Mouse (Mus musculus) limb, embryonic 10.5 days (tissue): ENCODE measurements at regions not wholly inside any gene's neighbourhood (a gene's known extent, or its start where the extent isn't known, plus 50 kb on each side); places are given as distances from the start of the nearest gene placed in this dataset.
"Not testable (repeated sequence)": the region's sequence is repeated elsewhere in the genome, so short reads cannot be mapped to it uniquely, and the experiment has no call there.

Source experiments
- DNase-seq: peaks from one replicate; pipeline ENCODE4 v3.0.0-alpha.2; 2017; ENCODE audit warnings: low spot score
- H3K27ac ChIP-seq: fragments of 300-500 bp; sonication (generic); 2 replicates; pipeline ENCODE4 v1.5.1; 2016; ENCODE audit warnings: mild to moderate bottlenecking
- H3K27me3 ChIP-seq: fragments of 300-500 bp; sonication (generic); 2 replicates; pipeline ENCODE4 v1.6.1; 2016; ENCODE audit warnings: low read depth, mild to moderate bottlenecking; ENCODE audit not compliant: poor library complexity, severe bottlenecking
- H3K36me3 ChIP-seq: fragments of 300-500 bp; sonication (generic); 2 replicates; pipeline ENCODE4 v1.6.1; 2016; ENCODE audit warnings: mild to moderate bottlenecking, moderate library complexity
- H3K4me1 ChIP-seq: fragments of 300-500 bp; sonication (generic); 2 replicates; pipeline ENCODE4 v1.6.1; 2016
- H3K4me3 ChIP-seq: fragments of 300-500 bp; sonication (generic); 2 replicates; pipeline ENCODE4 v1.5.1; 2016; ENCODE audit warnings: mild to moderate bottlenecking, moderate library complexity
- H3K9me3 ChIP-seq: fragments of 300-500 bp; sonication (generic); replicated peaks from 2 replicates; pipeline ENCODE4 v1.6.1; 2016; ENCODE audit warnings: mild to moderate bottlenecking
- WGBS: fragments of 180-500 bp; shearing (Covaris S2); methylation state at CpG from one replicate; pipeline ENCODE4 v1.1.7; 2016; 5-methylcytosine and 5-hydroxymethylcytosine counted together

DNA sequence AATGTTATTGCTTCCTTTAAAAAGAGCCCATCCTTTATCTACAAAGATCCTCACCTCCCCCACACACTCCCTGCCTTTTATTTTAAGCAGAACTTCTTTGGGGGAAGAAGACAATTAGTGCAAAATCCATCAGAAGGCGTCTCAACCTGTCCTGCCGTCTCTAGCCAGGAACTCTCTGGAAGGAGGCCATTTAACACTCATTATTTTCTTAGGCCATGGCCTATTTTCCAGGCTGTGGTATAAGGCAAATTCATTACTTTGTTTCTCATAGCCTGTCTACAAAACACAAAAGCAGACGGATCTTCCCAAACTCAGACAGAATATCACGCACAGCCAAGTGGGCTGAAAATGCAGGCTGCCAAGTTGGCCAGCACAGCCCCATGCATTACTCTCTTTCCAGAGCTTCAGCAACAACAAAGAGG lies 159.0 kb upstream of the Gm11146 start:
- no peak for DNase-seq
- H3K27ac ChIP-seq: no peak overlapping the region
- WGBS: 78% methylated on average over 4 of the region's 4 CpGs
- H3K4me3 ChIP-seq: no peak overlapping the region
- H3K27me3 ChIP-seq: no peaks in the 10 kb centered on the region
- H3K36me3 ChIP-seq: no peaks in the 10 kb centered on the region
- no peaks in the 10 kb centered on the region for H3K9me3 ChIP-seq
- no peaks in the 10 kb centered on the region for H3K4me1 ChIP-seq

DNA sequence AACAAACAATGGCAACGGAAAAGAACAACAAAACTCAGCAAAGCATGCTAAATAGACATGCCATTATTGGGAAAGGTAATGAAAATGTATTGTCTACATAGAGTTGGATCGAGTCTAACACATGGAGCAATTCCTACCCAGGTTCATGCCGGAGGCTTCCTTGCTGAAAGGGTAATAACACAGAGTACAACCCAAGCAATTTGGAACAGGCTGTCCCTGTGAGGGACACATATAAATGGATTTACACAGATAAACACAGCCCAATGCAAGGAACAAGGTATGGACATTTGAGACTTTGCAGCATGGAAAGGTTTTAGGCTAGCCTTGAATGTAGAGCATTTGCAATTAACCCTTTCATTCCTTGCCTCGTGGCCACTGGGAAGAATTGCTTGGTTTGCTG lies 158.6 kb upstream of the Gm11146 start:
- H3K27me3 ChIP-seq: no peaks in the 10 kb centered on the region
- WGBS: 94% methylated on average over 4 of the region's 4 CpGs
- no peak overlapping the region for H3K27ac ChIP-seq
- no peak overlapping the region for H3K4me3 ChIP-seq
- no peaks in the 10 kb centered on the region for H3K4me1 ChIP-seq
- DNase-seq: no peak
- H3K9me3 ChIP-seq: no peaks in the 10 kb centered on the region
- H3K36me3 ChIP-seq: no peaks in the 10 kb centered on the region

DNA sequence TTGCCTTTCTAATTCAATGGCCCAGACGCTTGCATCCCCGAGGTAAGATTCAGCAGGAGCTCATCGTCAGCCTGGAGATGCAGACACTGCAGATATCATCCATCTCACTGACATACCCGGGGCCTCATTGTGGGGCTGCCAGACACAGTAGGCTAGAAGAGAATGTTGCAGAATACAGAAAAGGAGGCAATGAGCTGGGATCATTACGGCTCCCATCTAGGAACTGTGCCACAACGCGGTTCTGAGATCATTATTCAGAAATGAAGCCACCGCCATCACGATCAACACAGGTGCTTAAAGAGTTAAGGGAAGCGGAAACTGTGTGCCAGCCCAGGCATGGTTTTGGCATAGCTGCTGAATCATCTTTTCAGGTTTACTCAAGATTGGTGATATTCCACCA lies 158.1 kb upstream of the Gm11146 start:
- WGBS: 80% methylated on average over 10 of the region's 10 CpGs
- H3K4me1 ChIP-seq: no peaks in the 10 kb centered on the region

GRCm38 (mm10) chr16:77754882-77755281 lies 153.0 kb upstream of the Gm11146 start:
- WGBS: 87% methylated on average over 6 of the region's 6 CpGs
- no peak overlapping the region for H3K27ac ChIP-seq
- no peaks in the 10 kb centered on the region for H3K9me3 ChIP-seq
- DNase-seq: no peak
- no peak overlapping the region for H3K4me3 ChIP-seq
- H3K27me3 ChIP-seq: no peaks in the 10 kb centered on the region
- H3K4me1 ChIP-seq: no peaks in the 10 kb centered on the region
- H3K36me3 ChIP-seq: no peaks in the 10 kb centered on the region

More for the DNA sequence above, 158.1 kb upstream of the Gm11146 start:
- Histone ChIP-seq H3K27ac (no peak overlapping the region), H3K27me3 (no peaks in the 10 kb centered on the region), H3K4me3 (no peak overlapping the region), H3K9me3 (no peaks in the 10 kb centered on the region), H3K36me3 (no peaks in the 10 kb centered on the region)
- DNase-seq: no peak

- no peak overlapping the region for H3K27ac ChIP-seq
- no peaks in the 10 kb centered on the region for H3K4me1 ChIP-seq
- DNase-seq: no peak
- H3K36me3 ChIP-seq: no peaks in the 10 kb centered on the region
- 96% methylated on average over 2 of the region's 2 CpGs for WGBS
- no peaks in the 10 kb centered on the region for H3K27me3 ChIP-seq
- no peak overlapping the region for H3K4me3 ChIP-seq
- H3K9me3 ChIP-seq: no peaks in the 10 kb centered on the region
These were observed 147.6 kb upstream of the Gm11146 start for GRCm38 (mm10) chr16:77749474-77749873.

DNA sequence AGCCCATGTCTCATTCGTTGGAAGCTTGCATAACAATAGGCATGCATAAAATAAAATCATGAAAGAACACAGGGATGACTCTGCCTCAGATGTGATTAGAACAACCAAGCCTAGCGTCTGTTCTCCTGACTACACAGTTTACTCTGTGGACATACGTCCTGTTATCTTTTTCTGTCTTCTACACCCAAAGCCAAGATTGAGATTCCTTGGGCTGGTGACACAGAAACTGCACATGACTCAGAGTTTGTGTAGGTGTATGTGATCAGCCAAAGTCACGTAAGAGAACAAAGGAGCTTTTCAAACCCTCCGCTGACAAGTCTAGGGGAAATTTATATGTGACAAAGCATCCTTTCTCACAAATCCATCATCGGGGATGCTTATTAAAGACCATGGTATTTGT lies 141.9 kb upstream of the Gm11146 start:
- no peaks in the 10 kb centered on the region for H3K4me1 ChIP-seq
- H3K27me3 ChIP-seq: no peaks in the 10 kb centered on the region
- no peak overlapping the region for H3K27ac ChIP-seq
- no peaks in the 10 kb centered on the region for H3K9me3 ChIP-seq
- no peak overlapping the region for H3K4me3 ChIP-seq
- WGBS: 91% methylated on average over 6 of the region's 6 CpGs
- no peak for DNase-seq
- no peaks in the 10 kb centered on the region for H3K36me3 ChIP-seq

- no peak overlapping the region for H3K4me3 ChIP-seq
- no peaks in the 10 kb centered on the region for H3K36me3 ChIP-seq
These were observed 136.9 kb upstream of the Gm11146 start for GRCm38 (mm10) chr16:77738821-77739220.

DNA sequence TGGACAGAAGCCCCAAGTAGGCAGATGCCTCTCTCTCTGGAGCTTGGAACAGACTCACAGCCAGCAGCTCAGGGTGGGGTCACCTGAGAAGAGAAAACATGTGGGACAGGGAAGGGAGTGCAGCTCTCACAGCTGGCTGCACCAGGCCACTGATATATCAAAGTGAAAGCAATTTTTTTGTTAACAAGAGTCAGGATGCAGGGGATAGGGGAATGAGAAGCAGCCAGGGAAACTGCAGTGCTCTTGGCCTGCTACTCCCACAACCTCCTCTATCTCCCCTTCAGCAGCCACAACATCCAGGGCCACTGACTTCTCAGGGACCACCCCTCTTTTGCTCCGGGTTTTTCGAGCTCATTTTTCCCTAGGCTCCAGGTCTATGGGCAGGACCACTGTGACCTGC lies 117.5 kb upstream of the Gm11146 start:
- DNase-seq: no peak
- H3K27me3 ChIP-seq: no peaks in the 10 kb centered on the region
- H3K36me3 ChIP-seq: no peaks in the 10 kb centered on the region
- H3K4me1 ChIP-seq: 0 out of 2 replicates have a peak, but pooled peaks cover 2% of the 10 kb centered on the region
- WGBS: 86% methylated on average over 2 of the region's 2 CpGs
- no peak overlapping the region for H3K4me3 ChIP-seq
- H3K9me3 ChIP-seq: no peaks in the 10 kb centered on the region; the same call in 1 of the 2 replicates
- H3K27ac ChIP-seq: no peak overlapping the region

More at GRCm38 (mm10) chr16:77738821-77739220, 136.9 kb upstream of the Gm11146 start:
- H3K27ac ChIP-seq: no peak overlapping the region
- H3K27me3 ChIP-seq: no peaks in the 10 kb centered on the region
- no peaks in the 10 kb centered on the region for H3K9me3 ChIP-seq
- DNase-seq: no peak
- whole genome bisulfite sequencing: 84% methylated on average over 1 of the region's 1 CpGs
- no peaks in the 10 kb centered on the region for H3K4me1 ChIP-seq

GRCm38 (mm10) chr16:77717766-77718165 lies 115.9 kb upstream of the Gm11146 start:
- H3K36me3 ChIP-seq, H3K27ac ChIP-seq, DNase-seq, H3K4me1 ChIP-seq, H3K9me3 ChIP-seq, H3K4me3 ChIP-seq, H3K27me3 ChIP-seq: not testable (repeated sequence)
- 93% methylated on average over 3 of the region's 3 CpGs for WGBS

DNA sequence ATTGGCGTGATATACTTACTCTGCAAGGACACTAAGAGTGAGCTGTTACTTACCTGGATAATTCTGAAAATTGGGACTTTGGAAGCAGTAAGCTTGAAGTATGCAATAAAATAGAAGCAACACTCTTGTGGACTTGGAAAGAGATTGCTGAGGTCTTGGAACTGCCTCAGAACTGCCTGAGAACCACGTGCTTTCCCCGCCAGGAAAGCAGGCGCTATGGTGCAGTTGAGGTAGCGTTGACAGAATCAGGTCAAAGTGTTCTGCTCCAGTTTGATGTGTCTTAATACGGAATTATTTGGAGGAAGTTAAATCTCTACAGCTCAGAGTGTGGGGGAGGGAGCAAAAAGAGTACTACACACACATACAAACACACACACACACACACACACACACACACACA lies 102.8 kb upstream of the Gm11146 start:
- no peaks in the 10 kb centered on the region for H3K9me3 ChIP-seq
- no peaks in the 10 kb centered on the region for H3K36me3 ChIP-seq
- H3K27me3 ChIP-seq: no peaks in the 10 kb centered on the region
- H3K4me1 ChIP-seq: no peaks in the 10 kb centered on the region
- no peak overlapping the region for H3K4me3 ChIP-seq
- WGBS: 86% methylated on average over 6 of the region's 6 CpGs
- no peak for DNase-seq
- no peak overlapping the region for H3K27ac ChIP-seq

DNA sequence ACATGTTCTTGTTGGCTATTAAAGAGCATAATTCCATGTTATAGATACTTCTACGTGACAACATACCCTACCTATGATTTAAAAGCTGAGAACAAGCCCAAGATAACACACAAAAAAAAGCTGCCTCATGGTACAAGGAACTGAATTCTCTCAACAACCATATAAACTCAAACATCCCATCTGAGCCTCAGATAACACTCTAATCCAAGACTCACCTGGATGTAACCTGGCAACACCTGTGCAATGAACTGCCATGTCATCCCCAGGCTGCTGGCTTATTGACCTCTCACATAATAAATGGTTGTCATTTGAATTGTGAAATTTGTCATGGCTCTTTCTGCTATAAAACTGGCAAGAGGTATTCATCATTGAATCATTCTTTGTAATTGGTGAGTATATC lies 93.5 kb upstream of the Gm11146 start:
- no peaks in the 10 kb centered on the region for H3K4me1 ChIP-seq
- no peak for DNase-seq
- no peaks in the 10 kb centered on the region for H3K27me3 ChIP-seq
- no peaks in the 10 kb centered on the region for H3K9me3 ChIP-seq
- H3K4me3 ChIP-seq: no peak overlapping the region
- no peaks in the 10 kb centered on the region for H3K36me3 ChIP-seq
- 80% methylated on average over 1 of the region's 1 CpGs for WGBS
- H3K27ac ChIP-seq: no peak overlapping the region

GRCm38 (mm10) chr16:77687056-77687839 lies 85.4 kb upstream of the Gm11146 start:
- Histone ChIP-seq H3K27ac (no peak overlapping the region), H3K4me3 (no peak overlapping the region), H3K9me3 (no peaks in the 10 kb centered on the region), H3K4me1 (no peaks in the 10 kb centered on the region), H3K36me3 (no peaks in the 10 kb centered on the region), H3K27me3 (no peaks in the 10 kb centered on the region)
- 91% methylated on average over 4 of the region's 4 CpGs for WGBS
- DNase-seq: no peak

- no peak for DNase-seq
- 94% methylated on average over 5 of the region's 5 CpGs for WGBS
- Histone ChIP-seq H3K4me3 (no peak overlapping the region), H3K4me1 (no peaks in the 10 kb centered on the region), H3K27me3 (no peaks in the 10 kb centered on the region), H3K36me3 (no peaks in the 10 kb centered on the region), H3K9me3 (no peaks in the 10 kb centered on the region), H3K27ac (no peak overlapping the region)
These were observed 83.8 kb upstream of the Gm11146 start for GRCm38 (mm10) chr16:77685651-77686190.
